Mouse (Mus musculus): ENCODE measurements around the gene Ppm1m. TPM values are rescaled to one million over a fixed set of nuclear protein-coding genes. Genes with fewer than 3 reads are reported as not detected.

The Ppm1m gene
- polyA plus RNA-seq, 1 experiment from 2014 or later = 30.3 TPM

DNA sequence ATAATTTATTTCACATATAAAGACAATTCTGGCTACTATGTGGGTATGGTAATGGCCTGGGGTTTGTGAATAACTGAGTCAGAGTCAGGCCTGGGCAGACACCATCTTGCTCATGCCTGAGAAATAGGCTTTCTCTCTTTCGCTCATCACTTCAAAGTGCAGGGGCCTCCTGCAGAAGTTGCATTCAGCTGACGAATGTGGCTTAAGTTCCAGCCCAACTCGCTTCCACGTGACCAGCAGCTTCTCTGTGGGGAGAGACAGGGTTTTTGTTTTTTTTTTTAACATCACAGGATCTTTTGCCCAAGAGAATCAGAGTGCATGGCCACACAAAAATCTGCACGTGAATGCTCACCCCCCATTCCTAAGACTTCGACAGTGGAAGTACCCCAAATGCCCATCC is 34.4 kb upstream of the Ppm1m start:
- no peak overlapping the region for H3K4me2 ChIP-seq (ENCODE audit: low read depth)
- no peaks in the 10 kb centered on the region for H3K27me3 ChIP-seq (ENCODE audit: control insufficient read depth, insufficient read depth, low read length)
- no peak for ATAC-seq (ENCODE audit: insufficient read depth, low FRiP score, low TSS enrichment)
- no peak overlapping the region for H3K9ac ChIP-seq (ENCODE audit: low read length)
- no peak overlapping the region for H3K27ac ChIP-seq (ENCODE audit: low read depth, low read length)
- no peaks in the 10 kb centered on the region for H3K9me3 ChIP-seq (ENCODE audit: control insufficient read depth, low read length)
- H3K36me3 ChIP-seq (ENCODE audit: control insufficient read depth, insufficient read depth, low read length) = peaks cover 20% of the 10 kb centered on the region
- no peak overlapping the region for H3K4me3 ChIP-seq (ENCODE audit: low read depth, low read length)
- WGBS = 69% methylated on average over 6 of the region's 6 CpGs
- no peaks in the 10 kb centered on the region for H3K4me1 ChIP-seq (ENCODE audit: control insufficient read depth, insufficient read depth, low read length)
- no peak for DNase-seq (ENCODE audit: low spot score)

GRCm38 (mm10) chr9:106232956-106233355 is 33.4 kb upstream of the Ppm1m start:
- no peaks in the 10 kb centered on the region for H3K4me1 ChIP-seq (ENCODE audit: control insufficient read depth, insufficient read depth, low read length)
- 92% methylated on average over 3 of the region's 3 CpGs for WGBS
- H3K4me3 ChIP-seq (ENCODE audit: low read depth, low read length) = no peak overlapping the region
- peaks cover 15% of the 10 kb centered on the region for H3K36me3 ChIP-seq (ENCODE audit: control insufficient read depth, insufficient read depth, low read length)
- no peaks in the 10 kb centered on the region for H3K9me3 ChIP-seq (ENCODE audit: control insufficient read depth, low read length)
- H3K4me2 ChIP-seq (ENCODE audit: low read depth) = no peak overlapping the region
- no peaks in the 10 kb centered on the region for H3K27me3 ChIP-seq (ENCODE audit: control insufficient read depth, insufficient read depth, low read length)
- DNase-seq (ENCODE audit: low spot score) = no peak
- no peak overlapping the region for H3K9ac ChIP-seq (ENCODE audit: low read length)
- ATAC-seq (ENCODE audit: insufficient read depth, low FRiP score, low TSS enrichment) = no peak
- no peak overlapping the region for H3K27ac ChIP-seq (ENCODE audit: low read depth, low read length)

DNA sequence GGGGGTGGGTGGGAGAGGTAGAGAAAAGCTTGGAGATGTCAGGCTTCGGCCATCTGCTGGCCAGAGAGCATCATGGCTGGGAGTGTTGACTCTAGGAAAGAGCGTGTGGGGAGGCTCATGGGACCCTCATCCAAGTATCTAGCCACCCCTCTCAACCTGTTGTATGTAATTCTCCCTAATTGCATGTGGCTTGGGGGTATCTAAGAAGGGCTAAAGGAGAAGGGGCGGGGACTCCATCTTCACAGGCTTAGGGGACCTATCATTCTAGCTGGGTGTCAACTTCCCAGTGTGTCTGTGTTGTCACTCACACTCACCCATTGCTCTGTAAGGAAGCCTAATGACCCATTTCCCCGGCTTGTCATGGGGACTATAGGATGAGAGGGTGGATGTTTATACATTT is 32.3 kb upstream of the Ppm1m start:
- H3K27me3 ChIP-seq (ENCODE audit: control insufficient read depth, insufficient read depth, low read length) = no peaks in the 10 kb centered on the region
- no peaks in the 10 kb centered on the region for H3K9me3 ChIP-seq (ENCODE audit: control insufficient read depth, low read length)
- no peak overlapping the region for H3K27ac ChIP-seq (ENCODE audit: low read depth, low read length)
- no peak overlapping the region for H3K4me3 ChIP-seq (ENCODE audit: low read depth, low read length)
- no peaks in the 10 kb centered on the region for H3K4me1 ChIP-seq (ENCODE audit: control insufficient read depth, insufficient read depth, low read length)
- DNase-seq (ENCODE audit: low spot score) (no peak), ATAC-seq (ENCODE audit: insufficient read depth, low FRiP score, low TSS enrichment) (no peak)
- no peak overlapping the region for H3K9ac ChIP-seq (ENCODE audit: low read length)
- WGBS = 89% methylated on average over 4 of the region's 4 CpGs
- no peak overlapping the region for H3K4me2 ChIP-seq (ENCODE audit: low read depth)
- peaks cover 12% of the 10 kb centered on the region for H3K36me3 ChIP-seq (ENCODE audit: control insufficient read depth, insufficient read depth, low read length)

DNA sequence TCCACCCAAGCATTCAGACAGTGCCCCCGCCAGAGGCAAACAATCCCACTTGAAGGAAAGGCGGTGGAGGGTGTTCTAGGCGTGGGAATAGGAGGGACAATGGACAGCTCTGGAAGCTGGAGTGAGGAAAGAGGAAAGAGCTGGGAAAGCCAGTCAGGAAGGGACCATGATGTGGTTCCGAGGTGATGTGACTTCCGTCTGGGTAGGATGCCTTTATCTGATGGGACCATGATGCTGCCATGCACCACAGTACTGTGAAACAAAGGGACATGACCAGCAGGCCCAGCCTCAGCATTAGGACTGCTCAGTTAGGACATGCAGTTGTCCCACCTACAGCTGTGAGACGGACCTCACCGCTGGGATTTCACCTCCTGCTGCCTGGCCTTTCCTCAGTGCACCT is 31.7 kb upstream of the Ppm1m start:
- WGBS = 76% methylated on average over 7 of the region's 7 CpGs
- H3K27ac ChIP-seq (ENCODE audit: low read depth, low read length) = no peak overlapping the region
- no peak overlapping the region for H3K4me2 ChIP-seq (ENCODE audit: low read depth)
- no peak for ATAC-seq (ENCODE audit: insufficient read depth, low FRiP score, low TSS enrichment)
- H3K9ac ChIP-seq (ENCODE audit: low read length) = no peak overlapping the region
- H3K4me3 ChIP-seq (ENCODE audit: low read depth, low read length) = no peak overlapping the region
- no peak for DNase-seq (ENCODE audit: low spot score)
- H3K27me3 ChIP-seq (ENCODE audit: control insufficient read depth, insufficient read depth, low read length) = no peaks in the 10 kb centered on the region
- no peaks in the 10 kb centered on the region for H3K9me3 ChIP-seq (ENCODE audit: control insufficient read depth, low read length)
- H3K4me1 ChIP-seq (ENCODE audit: control insufficient read depth, insufficient read depth, low read length) = peaks cover 3% of the 10 kb centered on the region; the same call in 1 of the 2 replicates
- H3K36me3 ChIP-seq (ENCODE audit: control insufficient read depth, insufficient read depth, low read length) = peaks cover 9% of the 10 kb centered on the region

GRCm38 (mm10) chr9:106230734-106231106 is 31.2 kb upstream of the Ppm1m start:
- no peak overlapping the region for H3K27ac ChIP-seq (ENCODE audit: low read depth, low read length)
- H3K4me2 ChIP-seq (ENCODE audit: low read depth) = no peak overlapping the region
- H3K4me3 ChIP-seq (ENCODE audit: low read depth, low read length) = no peak overlapping the region
- H3K4me1 ChIP-seq (ENCODE audit: control insufficient read depth, insufficient read depth, low read length) = peaks cover 4% of the 10 kb centered on the region; the same call in 1 of the 2 replicates
- ATAC-seq (ENCODE audit: insufficient read depth, low FRiP score, low TSS enrichment) (no peak), DNase-seq (ENCODE audit: low spot score) (no peak)
- no peaks in the 10 kb centered on the region for H3K9me3 ChIP-seq (ENCODE audit: control insufficient read depth, low read length)
- WGBS = 69% methylated on average over 3 of the region's 3 CpGs
- H3K9ac ChIP-seq (ENCODE audit: low read length) = no peak overlapping the region
- H3K27me3 ChIP-seq (ENCODE audit: control insufficient read depth, insufficient read depth, low read length) = no peaks in the 10 kb centered on the region
- peaks cover 8% of the 10 kb centered on the region for H3K36me3 ChIP-seq (ENCODE audit: control insufficient read depth, insufficient read depth, low read length)

- H3K4me3 ChIP-seq (ENCODE audit: low read depth, low read length) = no peak overlapping the region
- no peak overlapping the region for H3K27ac ChIP-seq (ENCODE audit: low read depth, low read length)
- H3K36me3 ChIP-seq (ENCODE audit: control insufficient read depth, insufficient read depth, low read length) = peaks cover 6% of the 10 kb centered on the region
- DNase-seq (ENCODE audit: low spot score) (no peak), ATAC-seq (ENCODE audit: insufficient read depth, low FRiP score, low TSS enrichment) (no peak)
- WGBS = 84% methylated on average over 8 of the region's 9 CpGs
- no peaks in the 10 kb centered on the region for H3K9me3 ChIP-seq (ENCODE audit: control insufficient read depth, low read length)
- no peak overlapping the region for H3K9ac ChIP-seq (ENCODE audit: low read length)
- peaks cover 4% of the 10 kb centered on the region; the same call in 1 of the 2 replicates for H3K4me1 ChIP-seq (ENCODE audit: control insufficient read depth, insufficient read depth, low read length)
- H3K4me2 ChIP-seq (ENCODE audit: low read depth) = no peak overlapping the region
- no peaks in the 10 kb centered on the region for H3K27me3 ChIP-seq (ENCODE audit: control insufficient read depth, insufficient read depth, low read length)
Observed at GRCm38 (mm10) chr9:106230051-106230733, 30.6 kb upstream of the Ppm1m start.

GRCm38 (mm10) chr9:106227790-106228429 is 28.4 kb upstream of the Ppm1m start:
- DNase-seq (ENCODE audit: low spot score) = no peak
- 80% methylated on average over 8 of the region's 8 CpGs for WGBS
- no peak for ATAC-seq (ENCODE audit: insufficient read depth, low FRiP score, low TSS enrichment)
- no peak overlapping the region for H3K4me3 ChIP-seq (ENCODE audit: low read depth, low read length)
- no peak overlapping the region for H3K4me2 ChIP-seq (ENCODE audit: low read depth)
- no peaks in the 10 kb centered on the region; the same call in 1 of the 2 replicates for H3K36me3 ChIP-seq (ENCODE audit: control insufficient read depth, insufficient read depth, low read length)
- no peaks in the 10 kb centered on the region for H3K27me3 ChIP-seq (ENCODE audit: control insufficient read depth, insufficient read depth, low read length)
- no peaks in the 10 kb centered on the region for H3K9me3 ChIP-seq (ENCODE audit: control insufficient read depth, low read length)
- H3K4me1 ChIP-seq (ENCODE audit: control insufficient read depth, insufficient read depth, low read length) = peaks cover 4% of the 10 kb centered on the region; the same call in 1 of the 2 replicates
- H3K27ac ChIP-seq (ENCODE audit: low read depth, low read length) = no peak overlapping the region
- no peak overlapping the region for H3K9ac ChIP-seq (ENCODE audit: low read length)

DNA sequence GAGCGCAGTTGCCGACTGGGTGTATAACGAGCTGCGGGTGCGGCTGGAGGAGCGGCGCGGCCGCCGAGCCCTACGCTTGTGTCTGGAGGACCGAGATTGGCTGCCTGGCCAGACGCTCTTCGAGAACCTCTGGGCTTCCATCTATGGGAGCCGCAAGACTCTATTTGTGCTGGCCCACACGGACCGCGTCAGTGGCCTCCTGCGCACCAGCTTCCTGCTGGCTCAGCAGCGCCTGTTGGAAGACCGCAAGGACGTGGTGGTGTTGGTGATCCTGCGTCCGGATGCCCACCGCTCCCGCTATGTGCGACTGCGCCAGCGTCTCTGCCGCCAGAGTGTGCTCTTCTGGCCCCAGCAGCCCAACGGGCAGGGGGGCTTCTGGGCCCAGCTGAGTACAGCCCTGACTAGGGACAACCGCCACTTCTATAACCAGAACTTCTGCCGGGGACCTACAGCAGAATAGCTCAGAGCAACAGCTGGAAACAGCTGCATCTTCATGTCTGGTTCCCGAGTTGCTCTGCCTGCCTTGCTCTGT is 26.7 kb upstream of the Ppm1m start:
- Histone ChIP-seq H3K36me3 (ENCODE audit: control insufficient read depth, insufficient read depth, low read length) (no peaks in the 10 kb centered on the region), H3K9me3 (ENCODE audit: control insufficient read depth, low read length) (no peaks in the 10 kb centered on the region), H3K27ac (ENCODE audit: low read depth, low read length) (no peak overlapping the region), H3K27me3 (ENCODE audit: control insufficient read depth, insufficient read depth, low read length) (no peaks in the 10 kb centered on the region), H3K9ac (ENCODE audit: low read length) (peak overlapping the region; percentile 50), H3K4me1 (ENCODE audit: control insufficient read depth, insufficient read depth, low read length) (peaks cover 4% of the 10 kb centered on the region; the same call in 1 of the 2 replicates), H3K4me3 (ENCODE audit: low read depth, low read length) (peak overlapping the region; percentile 29), H3K4me2 (ENCODE audit: low read depth) (peak overlapping the region; percentile 49)
- DNase-seq (ENCODE audit: low spot score) (peak; percentile 68), ATAC-seq (ENCODE audit: insufficient read depth, low FRiP score, low TSS enrichment) (peak; percentile 58)
- WGBS = 4% methylated on average over 34 of the region's 34 CpGs

All from neural tube, embryonic 11.5 days (tissue).